Mouse (Mus musculus) urinary bladder, adult 18-20 months (tissue): ENCODE results near the gene B9d1.

ENCODE experiments used
- DNase-seq, 2 experiments: peaks; one replicate each; pipeline ENCODE4 v3.0.0; 2022; ENCODE audit warnings: low spot score in 2 of 2, mixed read lengths in 2 of 2

Gene B9d1

DNA sequence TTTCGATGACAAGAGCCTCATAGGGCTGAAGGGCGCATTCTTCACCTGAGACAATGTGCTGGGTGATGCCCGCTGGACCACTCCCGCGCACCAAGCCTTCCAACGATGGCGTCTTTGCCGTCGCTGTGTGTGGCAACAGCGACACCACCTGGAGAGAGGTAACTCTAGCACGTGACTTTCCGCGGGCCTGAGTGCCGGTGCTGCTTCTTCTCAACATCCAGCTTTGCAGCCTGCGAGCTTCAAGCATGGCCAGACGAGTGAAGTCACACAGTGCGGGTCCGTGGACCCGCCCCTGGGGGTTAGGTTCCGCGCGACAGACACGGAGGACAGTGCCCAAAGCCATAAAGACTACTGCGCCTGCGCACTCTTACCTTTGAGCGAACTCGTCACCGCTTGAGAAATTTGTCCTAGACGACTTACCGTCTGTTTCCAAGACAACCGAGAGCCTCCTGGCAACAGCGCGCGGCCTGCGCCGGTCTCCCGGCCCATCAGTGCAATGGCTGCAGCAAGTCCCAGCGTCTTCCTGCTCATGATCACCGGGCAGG, at the start of gene B9d1:
Gene B9d1 (plus strand): TSS at position 432 of the 545 bp plus-strand sequence.
- DNase-seq: peak; percentile 93 to 96

DNA sequence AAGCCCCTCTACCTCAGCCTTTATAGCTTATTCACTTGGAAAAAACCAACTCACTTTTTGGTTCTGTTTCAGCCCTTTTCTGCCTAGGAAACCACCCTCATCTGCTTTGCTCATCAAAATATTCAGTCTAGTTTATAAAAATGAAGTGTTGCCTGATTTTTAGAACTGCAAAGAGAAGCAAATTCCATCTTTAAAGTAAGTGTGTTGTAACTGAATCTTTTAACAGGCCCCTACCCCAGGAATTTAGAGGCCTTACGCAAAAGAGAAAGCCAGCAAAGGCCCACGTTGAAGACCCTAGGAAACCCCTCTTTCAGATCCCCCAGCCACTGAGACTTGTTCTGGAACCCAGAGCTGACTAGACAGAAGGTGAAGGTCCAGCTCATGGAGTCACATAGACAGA, 40.9 kb upstream of the B9d1 start:
- DNase-seq: no peak

DNA sequence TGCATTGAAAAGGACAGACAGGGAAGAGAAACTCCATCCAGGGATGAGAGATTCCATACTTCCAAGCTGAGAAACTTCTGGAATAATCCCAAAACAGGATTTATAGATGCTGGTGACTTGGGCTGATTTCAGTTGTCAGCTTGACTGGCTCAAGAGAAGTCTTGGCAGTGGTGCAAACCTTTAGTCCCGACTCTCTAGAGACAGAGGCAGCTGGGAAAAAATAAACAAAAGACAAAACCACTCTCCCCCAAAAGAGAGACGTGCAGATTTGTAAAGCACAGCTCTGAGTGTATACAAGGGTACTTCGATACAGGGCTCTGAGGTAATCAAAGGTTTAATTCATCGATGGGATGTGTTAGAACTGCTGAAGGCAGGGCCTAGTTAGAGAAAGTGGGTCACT, 39.5 kb upstream of the B9d1 start:
- no peak for DNase-seq

DNA sequence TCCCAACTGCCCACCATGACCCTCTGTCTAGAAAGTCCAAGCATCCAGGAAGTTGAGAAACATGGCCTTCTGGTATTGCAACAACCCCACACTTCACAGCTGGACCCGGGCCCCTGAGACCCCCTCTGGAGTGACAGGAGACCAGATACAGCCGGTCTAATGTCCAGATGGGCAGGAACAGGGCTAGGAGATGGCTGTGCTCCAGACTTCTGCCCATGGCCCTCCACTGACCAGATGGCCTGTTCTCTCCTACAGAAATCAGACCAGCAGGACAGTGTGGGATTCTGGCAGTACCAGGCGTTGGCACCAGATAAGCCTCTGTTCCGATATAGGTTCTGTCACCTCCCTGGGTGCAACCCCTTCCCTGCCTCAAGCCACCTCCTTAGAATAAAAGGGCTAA, 36.4 kb upstream of the B9d1 start:
- DNase-seq: no peak

DNA sequence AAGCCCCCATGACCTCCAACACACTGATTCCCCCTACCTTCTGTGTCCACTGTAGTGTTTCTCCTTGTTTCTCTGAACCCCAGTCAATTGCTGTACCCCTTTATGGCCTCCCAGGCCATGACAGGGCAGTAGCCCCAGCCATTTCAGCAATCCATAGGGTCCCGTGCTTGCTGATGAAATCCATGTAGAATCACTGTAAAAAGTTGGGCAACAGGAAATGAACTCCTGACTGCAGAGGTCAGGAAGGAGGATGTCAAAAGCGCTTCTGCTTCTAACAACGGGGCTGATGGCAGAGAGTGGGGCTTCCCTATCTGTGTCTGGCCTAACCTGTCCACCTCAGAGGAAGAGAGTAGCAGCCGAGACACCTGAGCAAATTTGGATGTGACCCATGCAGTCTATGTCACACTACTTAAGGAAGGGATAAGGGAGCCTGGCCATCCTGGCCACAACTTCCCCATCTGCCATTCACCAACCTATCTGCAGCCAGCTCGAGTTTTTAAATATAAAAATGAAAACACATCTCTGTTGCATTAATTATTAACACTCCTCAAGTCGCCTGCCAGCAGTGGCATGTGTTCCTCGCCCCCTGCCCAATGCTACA, 35.5 kb upstream of the B9d1 start:
- no peak for DNase-seq

DNA sequence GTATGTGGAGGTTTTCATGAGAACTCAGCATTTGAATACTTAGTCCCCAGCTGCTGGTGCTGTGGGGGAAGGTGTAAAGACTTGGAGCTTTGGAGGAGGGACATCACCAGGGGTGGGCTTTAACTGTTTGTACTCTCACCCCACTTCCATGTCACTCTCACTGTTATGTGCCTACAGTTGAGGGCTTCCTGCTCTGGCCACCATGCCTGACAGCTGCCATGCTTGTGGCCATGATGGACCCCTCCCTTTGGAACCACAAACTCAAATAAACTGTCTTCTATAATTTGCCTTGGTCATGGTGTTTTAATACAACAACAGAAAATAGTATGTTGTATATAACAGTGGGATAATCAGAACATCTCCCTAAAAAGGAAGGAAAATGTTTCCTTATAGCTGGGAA, 34.1 kb upstream of the B9d1 start:
- DNase-seq: no peak

DNA sequence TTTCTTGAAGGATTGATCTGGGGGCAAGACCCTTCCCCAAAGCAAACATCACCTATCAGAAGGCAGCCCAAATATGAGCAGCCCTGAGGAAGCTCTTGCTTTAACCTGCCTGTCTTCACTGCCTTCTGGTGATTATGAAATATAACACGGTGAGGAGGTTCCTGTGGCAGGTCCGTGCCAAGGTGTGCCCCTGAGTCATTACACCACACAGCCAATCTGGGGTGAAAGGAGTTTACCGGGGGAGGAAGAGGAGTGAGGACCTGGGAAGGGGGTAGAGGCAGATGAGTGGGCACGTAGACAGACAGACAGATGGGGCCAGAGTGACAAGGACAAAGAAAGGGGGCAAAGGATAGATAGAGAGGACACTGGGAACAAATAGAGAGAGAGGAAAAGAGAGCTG, 31.3 kb upstream of the B9d1 start:
- DNase-seq: no peak

DNA sequence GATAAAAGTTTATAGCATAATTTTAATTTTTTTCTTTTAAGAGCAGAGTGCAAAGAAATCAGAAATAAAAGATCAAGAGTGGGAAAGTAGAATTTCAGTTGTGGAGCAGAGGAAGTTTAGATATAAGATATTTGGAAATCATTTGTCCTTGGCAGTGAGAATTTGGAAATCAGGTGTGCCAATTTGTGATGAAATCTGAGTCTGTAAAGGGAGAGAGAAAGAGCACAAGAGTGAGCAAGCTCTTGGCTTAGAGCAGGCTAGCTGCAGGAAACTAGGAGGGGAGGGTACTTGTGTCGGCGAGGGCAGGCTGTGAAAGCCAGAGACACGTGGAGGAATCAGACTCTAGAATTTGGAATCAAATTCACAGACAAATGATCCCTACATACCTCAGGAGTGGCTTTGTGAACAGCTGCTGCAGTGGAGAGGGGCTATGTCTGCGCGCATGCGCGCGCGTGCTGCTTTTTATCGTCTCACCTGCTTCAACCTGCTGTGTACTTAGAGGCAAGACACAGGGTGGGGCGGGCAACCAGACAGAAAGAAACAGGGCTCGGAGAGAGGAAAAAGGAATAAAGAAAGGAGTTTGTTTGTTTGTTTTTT, 28.1 kb upstream of the B9d1 start:
- DNase-seq: peak in 1 of 2 experiments; percentile 28

DNA sequence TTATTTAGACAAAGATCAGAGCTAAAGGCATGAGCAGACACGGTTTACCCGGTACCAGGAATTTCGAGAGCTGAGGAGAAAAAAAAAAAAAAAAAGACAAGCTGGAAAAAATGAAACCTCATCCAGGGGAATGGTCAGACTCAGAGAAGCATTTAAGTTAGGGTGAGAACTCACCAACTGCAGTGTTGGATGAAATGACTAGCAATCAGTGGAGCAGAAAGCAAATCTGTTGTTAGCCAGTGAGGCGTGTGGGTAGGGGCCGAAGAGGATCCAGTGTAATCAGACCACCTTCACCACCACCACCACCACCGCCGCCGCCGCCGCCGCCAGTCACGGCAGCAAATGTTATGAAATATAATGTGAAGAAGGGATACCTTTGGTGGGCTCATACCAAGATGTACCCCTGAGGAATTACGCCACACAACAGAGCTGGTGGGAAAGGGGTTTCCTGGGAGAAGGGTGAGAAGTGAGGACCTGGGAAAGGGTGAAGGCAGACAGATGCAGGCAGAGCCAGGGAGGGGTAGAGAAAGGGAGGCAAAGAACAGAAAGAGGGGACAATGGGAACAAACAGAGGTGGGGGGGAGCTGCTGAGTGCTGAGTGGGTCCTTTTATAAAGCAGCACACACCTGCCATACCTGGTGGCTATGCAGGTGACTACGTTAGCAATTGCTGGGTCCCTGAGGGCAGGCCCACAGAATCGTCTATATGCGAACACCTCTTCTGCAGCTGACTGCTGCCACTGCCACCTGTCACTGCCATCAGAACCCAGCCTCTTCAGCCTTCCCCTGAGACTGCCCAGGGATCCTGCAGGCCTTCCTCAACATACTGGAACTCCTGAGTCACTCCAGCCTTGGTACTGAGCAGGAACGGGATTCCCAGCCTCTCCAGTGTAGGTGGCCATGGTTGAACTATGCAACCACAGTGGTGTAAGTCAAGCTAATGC, 27.1 kb upstream of the B9d1 start:
- DNase-seq: no peak

DNA sequence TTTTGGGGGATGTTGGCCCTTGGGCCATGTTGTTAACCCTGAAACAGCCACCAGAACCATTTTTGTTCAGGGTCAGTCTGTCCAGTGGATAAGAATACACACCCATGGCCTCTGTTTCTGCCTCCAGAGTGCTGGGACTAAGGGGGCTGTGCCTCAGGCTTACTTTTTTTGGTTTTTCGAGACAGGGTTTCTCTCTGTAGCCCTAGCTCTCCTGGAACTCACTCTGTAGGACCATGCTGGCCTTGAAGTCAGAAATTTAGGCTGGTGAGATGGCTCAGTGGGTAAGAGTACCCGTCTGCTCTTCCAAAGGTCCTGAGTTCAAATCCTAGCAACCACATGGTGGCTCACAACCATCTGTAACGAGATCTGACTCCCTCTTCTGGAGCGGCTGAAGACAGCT, 26.2 kb upstream of the B9d1 start:
- DNase-seq: no peak

DNA sequence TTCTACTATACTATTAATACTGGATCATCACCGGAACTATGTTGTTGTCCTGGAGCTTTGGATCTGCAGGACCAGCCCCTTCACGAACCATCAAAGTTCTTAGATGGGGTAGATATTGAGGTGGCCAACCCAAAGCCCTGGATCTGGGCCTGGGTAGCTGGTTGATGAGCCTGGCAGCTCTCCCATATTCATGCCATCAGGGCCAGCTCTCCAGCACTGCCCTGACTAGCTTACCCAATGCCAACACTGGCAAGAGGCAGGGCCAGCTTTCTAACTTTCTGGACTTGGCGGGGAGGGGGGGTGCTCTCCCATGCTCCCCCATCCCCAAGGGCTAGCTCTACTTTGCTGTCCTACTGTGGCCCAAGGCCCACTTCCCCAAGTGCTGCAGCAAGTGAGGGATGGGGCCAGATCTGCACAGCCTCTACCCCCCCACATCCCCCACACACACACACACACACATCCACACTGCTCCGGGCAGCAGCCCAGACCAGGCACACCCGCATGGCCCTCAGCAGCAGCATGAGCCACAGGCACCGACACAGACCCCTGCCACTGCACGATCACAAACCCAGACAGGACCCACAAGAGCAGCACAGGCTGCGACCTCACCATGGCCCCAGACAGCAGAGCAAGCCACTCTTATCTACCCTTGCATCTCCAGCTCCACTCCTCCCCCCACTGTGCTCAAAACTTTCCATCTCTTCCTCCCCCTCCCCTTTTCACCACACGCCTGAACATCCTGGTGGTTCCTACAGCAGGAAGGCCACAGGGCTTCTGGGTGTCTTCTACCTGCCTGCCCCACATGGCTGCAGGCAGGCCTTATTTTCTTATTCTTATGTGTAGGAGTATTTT, 23.5 kb upstream of the B9d1 start:
- no peak for DNase-seq

DNA sequence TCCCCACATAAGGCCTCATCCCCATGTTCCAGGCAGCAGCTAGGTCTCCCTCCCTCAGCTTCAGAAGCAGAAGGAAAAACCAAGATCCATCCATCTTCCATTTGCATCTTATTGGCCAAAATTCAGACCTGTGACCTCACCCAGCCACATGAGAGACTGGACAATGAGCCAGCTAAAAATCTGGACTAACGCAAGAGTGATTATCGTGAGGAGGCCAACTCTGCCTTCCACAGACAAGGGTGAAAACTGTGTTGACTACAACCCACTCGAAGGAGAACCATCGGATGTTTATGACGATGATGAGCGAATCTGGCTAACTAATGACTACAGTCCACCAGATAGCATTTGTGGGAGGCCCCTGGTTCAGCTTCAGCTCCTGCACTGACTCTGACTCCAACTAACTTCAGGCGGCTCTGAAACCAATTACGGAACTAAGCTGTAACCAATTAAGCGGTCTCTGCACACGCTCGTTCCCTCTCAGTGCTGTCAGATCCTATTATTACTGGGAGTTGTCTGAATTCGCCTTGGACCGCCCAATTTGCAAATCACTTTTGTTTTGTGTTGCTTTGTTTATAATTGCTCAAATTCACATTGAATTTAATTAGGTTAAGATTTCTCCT, 21.6 kb upstream of the B9d1 start:
- no peak for DNase-seq

DNA sequence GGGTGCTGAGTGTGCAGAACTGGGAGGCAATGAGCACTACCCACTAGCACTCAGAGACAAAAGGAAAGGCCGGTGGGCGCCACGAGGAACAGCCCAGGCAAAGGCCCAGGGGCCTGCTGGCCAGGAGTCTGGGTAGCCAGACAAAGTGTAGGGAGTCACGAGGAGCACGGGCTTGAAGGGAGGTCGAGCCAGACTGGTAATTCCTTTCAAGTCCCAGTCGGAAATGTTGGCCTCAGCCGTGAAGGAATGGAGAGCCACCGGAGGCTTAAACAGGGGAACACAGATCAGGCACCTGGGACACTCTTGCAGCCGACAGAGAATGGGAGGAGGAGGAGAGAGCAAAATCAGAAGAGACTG, 20.7 kb upstream of the B9d1 start:
- no peak for DNase-seq

DNA sequence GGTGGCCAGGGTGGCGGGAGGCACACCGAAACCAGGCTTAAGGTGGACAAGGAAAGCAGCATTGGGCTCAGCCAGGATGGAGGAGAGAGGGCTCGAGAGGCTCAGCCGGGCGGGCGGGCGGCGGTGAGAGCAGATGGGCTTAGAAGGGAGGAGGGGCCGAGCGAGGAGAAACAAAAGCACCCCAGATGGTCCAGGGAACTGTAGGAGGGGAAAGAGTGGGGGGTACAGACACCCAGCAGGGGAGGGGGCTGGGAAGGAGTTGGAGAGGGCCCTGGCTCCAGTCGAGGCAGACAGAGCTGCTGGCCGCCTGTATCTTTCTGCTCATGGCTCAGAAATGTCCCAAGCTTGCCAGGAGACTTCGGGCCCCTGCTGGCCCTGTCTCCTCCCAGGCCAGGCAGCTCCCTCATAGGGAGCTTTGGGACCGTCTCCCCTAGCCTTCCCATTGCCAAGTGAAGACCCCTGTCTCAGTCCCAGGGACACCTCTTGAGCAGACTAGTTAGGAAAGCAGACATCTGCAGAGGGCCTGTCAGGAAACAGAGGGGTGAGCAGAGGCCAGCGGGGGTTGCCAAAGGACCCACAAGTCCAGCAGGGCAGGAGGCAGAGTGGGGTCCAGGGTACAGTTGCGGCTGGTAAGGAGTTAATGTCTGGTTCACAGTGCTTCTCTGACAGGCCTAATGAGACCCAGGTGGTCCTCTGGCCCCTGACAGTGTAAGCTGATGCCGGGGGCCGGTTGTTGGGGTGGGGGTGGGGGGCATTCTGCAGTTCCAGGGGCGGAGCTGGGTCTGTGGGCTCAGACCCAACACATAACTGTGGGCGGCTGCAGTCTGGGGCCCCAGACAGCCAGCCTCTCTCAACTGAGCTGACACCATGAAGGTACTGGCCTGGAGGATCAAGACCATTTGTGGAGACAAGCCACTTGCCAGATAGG, 20.1 kb upstream of the B9d1 start, which contains the start of gene Mfap4:
Gene Mfap4 (plus strand): TSS at position 819 of the 928 bp plus-strand sequence.
- DNase-seq: no peak

DNA sequence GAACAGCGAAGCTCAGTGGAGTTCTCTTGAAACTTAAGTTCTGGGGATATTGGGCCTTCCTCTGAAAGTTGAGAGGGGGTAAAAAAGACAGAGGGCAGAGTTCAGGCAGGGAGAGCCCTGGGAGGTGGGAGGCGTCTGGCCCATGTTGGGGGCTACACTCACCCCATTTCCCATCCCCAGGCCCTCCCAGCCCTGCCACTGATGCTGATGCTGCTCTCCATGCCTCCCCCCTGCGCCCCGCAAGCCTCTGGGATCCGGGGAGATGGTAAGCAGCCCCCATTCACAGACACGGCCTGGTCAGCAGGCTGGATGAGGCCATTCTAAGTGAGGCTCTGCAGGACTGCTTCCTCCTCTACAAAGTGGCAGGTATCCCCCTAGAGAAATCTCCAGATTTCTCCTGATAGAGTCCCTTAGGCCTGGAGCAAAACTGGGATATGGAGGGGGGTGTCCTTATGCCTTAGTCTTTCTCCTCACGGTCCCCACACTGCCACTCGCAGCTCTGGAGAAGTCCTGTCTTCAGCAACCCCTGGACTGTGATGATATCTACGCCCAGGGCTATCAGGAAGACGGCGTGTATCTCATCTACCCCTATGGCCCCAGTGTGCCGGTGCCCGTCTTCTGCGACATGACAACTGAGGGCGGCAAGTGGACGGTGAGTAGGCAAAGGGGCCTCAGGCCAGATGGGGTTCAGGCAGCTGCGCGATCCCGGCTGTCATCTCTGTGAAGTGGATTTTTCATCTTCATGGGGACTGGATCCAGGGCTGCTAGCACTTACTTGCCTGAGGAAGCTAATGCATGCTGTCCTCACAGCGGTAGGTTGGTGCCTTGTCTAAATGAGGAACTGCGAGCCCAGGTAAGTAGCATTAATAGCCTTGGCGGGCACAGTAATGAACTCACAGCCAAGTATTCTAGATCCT, 19.1 kb upstream of the B9d1 start:
- DNase-seq: no peak

DNA sequence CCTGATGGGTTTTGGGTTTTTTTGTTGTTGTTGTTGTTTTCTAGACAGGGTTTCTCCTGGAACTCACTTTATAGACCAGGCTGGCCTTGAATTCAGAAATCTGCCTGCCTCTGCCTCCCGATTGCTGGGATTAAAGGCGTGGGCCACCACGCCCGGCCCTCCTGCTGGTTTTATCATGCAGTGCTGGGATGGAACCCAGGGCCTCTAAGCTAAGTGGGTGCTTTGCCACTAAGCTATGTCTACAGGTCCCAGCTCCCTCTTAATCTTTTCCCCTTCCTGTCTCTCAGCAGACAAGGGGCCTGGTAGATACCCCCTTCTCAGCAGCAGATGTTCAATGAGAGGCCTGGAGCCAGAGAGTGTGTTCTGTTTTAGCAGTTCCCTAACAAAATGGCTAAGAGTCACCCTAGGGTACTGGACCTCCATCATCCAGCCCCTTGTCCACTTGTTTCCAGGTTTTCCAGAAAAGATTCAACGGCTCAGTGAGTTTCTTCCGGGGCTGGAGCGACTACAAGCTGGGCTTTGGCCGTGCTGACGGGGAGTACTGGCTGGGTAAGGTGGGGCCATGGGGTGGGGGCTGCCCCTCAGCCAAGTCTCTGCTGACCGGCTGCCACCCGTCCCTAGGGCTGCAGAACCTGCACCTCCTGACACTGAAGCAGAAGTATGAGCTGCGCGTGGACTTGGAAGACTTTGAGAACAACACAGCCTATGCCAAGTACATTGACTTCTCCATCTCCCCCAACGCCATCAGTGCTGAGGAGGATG, 18.3 kb upstream of the B9d1 start:
- DNase-seq: no peak

DNA sequence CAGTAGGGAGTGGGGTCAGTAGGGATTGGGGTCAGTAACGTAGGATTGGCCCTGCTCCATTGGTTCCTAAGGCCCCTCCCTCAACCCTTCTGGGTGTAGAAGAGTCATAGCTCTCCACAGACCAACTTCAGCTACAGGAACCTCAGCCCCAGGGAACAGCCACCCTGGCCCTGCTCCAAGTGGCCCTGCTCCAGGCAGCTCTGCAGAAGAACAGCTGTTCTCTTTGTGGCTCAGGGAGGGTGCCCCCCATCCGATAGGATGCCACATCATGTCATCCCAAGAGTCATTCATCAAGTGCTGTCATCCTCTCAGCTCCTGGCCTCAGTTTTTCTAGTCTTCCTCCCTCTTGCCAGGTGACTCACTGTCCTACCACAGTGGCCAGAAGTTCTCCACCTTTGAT, 17.5 kb upstream of the B9d1 start:
- no peak for DNase-seq

DNA sequence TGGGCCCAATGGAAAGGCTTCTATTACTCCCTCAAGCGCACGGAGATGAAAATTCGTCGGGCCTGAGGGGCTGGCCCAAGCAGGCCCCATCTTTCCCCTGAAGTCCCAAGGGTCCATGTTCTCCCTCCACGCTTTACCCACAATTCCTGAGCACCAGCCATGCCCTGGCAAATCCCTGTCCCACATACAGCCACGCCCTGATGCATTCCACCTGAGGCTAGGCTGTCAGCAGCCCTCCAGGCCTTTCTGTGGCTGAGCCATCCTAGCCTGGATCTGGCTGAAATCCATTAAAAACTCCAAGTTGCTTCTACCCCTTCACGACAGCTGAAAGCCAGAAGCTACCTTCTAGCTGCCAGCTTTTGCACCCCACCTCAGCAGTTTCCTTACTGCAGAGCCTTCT, 17.0 kb upstream of the B9d1 start:
- no peak for DNase-seq
